Mouse (Mus musculus): Measurements from ENCODE around the gene Tfip11.

The Tfip11 gene

GRCm38 (mm10) chr5:112320936-112321335 is 5.2 kb upstream of the Tfip11 start:
- DNase-seq (ENCODE audit: low spot score), result no peak

DNA sequence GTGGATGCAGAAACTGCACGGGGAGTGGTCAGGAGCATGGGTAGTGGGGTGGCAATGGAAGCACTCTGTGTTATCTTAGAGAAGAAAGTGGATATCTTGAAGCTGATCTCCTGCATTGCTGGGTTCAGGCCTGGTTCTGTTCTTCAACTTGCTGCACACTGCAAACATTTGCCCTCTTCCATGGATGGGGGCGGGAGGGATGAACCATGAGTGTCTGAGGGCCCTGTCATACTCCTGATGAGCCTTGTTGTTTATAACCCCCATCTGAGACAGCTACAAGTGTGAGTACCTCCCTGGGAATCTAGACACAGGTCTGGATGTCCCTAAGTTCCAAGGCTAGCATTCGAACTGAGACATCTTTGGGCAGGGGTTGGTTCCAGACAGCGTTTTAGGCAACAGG is 4.8 kb upstream of the Tfip11 start:
- DNase-seq (ENCODE audit: low spot score), result no peak

GRCm38 (mm10) chr5:112323246-112323645 is 2.9 kb upstream of the Tfip11 start:
- DNase-seq (ENCODE audit: low spot score), result no peak

GRCm38 (mm10) chr5:112324637-112325545 is 1.3 kb upstream of the Tfip11 start:
- DNase-seq (ENCODE audit: low spot score), result peak; percentile 88

DNA sequence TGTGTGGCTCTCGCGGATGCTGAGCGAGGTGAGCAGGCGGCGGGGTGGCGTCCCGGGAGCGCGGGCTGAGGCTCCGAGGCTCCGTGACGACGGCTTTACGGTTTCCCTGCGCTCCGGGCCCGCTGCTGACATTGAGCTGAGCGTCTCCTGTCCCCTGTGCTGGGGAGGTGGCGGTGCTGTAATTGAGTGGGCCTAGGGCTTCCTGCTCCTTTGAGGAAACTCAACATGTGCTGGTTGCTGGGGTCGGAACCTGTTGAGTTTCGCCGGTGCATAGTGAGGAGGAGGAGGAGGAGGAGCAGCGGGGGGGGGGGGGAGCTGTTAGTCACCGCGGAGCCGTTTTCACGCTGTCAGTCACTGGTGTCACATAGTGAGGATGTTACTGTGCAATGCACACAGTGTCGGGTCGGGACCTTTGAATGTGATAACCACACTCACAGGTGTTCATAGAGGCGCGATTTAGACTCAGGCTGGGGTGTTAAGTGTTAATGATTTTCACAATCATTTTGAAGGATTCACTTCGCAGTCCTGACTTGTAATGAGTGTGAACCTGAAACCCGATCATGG is 370 bp downstream of the Tfip11 start:
- DNase-seq (ENCODE audit: low spot score), result peak; percentile 30

DNA sequence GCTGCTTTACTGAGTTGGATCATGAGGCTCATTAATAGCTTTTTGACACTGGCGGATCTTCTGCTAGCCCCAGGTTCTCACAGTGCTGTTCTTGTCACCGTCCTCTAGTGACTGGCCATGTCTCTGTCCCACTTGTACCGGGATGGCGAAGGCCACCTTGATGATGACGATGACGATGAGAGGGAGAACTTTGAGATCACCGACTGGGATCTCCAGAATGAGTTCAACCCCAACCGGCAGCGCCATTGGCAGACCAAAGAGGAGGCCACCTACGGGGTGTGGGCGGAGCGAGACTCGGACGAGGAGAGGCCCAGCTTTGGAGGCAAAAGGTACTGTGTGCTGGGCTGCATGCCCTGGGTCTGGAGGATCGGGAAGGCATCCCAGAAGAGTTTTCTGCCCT is 1.7 kb downstream of the Tfip11 start:
- no peak for DNase-seq (ENCODE audit: low spot score)

- DNase-seq (ENCODE audit: low spot score), result peak; percentile 45
Observed at GRCm38 (mm10) chr5:112329805-112330564, 3.8 kb downstream of the Tfip11 start.

DNA sequence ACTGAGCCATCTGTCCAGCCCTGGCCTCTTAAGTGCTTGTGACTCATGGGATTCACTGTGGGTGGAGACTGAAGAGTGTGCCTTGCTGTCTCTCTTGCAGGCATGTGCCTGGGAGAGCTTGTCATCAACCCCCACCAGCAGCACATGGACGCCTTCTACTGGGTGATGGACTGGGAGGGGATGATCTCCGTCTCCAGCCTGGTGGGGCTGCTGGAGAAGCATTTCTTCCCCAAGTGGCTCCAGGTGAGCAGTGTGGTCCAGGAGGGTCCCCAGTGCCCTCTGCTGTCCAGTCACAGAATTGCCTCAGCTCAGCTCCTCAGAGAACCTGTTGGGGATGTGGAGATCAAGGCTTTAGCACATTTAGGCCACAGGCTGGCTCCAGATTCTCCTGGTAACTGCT is 9.3 kb downstream of the Tfip11 start:
- DNase-seq (ENCODE audit: low spot score), result peak; percentile 79

- no peak for DNase-seq (ENCODE audit: low spot score)
Observed at GRCm38 (mm10) chr5:112337004-112337403, 10.8 kb downstream of the Tfip11 start.

DNA sequence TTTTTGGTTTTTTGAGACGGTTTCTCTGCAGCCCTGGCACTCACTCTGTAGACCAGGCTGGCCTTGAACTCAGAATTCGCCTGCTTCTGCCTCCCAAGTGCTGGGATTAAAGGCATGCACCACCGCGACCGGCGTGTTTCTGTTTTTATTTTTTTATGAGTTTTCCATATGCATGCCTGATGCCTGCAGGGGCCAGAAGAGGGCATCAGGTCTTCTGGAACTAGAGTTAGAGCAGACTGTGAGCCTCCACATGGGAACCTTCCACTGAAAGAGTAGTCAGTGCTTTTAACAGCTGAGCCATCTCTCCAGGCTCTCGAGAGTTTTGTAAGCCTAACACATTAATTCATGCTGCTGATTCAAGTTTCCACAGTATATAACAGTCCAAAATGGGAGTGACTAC is 13.1 kb downstream of the Tfip11 start:
- DNase-seq (ENCODE audit: low spot score), result peak; percentile 55

GRCm38 (mm10) chr5:112342463-112343204 is 16.5 kb downstream of the Tfip11 start, which contains the start of the genes Srrd and Hps4:
TSS of gene Srrd (minus strand) at chr5:112343040.
TSS of gene Hps4 (plus strand) at chr5:112343083.
- peak; percentile 90 for DNase-seq (ENCODE audit: low spot score)

DNA sequence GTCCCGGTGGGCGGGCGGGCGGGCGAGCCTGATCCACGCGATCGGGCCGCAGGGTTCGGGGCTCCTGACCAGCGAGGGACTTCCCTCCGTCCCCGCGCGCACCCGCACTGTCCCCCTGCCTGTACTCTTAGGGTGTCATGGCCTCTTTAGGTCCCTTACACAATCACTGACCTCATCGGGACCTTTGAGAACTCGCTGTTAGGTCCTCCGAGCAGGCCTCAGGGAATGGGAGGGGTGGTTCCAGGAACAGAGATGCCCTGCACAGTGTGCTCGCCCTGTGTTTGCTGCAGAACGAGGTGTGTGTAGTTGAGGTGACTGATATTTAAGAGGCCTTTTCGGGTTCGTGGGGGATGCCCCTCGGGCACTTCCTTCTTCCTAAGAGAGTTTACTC is 17.0 kb downstream of the Tfip11 start:
- peak; percentile 67 for DNase-seq (ENCODE audit: low spot score)

GRCm38 (mm10) chr5:112344092-112344960 is 18.2 kb downstream of the Tfip11 start:
- DNase-seq (ENCODE audit: low spot score), result no peak

DNA sequence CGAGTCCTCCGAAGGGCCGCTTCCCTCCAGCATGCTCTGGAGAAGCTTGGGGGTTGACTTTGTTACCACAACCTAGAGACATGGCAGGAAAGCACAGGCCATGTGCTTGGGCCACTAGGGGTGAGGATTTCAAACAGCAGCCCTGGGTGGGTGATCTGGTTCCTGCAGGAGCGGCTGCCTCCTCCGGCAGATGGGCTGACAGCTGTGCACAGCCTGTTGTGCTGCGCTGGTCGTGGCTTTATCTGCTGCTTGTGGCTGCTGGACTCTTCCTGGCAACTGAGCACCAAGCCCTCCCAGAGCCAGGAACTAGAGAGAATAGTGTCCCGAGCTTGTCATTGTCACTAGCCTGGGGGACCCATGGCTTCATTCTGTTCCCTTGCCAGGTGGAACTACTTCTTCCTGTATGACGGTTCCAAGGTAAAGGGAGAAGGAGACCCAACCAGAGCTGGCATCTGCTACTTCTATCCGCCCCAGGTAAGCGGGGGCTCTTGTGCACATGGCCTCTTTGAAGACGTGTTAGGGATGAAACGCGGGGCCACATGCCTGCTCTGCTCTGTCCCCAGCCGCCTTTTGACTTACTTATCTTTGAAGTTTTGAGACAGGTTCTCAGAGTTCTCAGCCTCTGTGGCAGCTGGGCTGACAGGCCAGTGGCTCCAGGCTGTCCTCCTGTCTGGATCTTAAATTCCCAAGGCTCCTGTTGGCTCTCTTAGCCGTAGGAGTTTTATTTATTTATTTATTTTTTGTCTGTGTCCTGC is 20.2 kb downstream of the Tfip11 start:
- peak; percentile 38 for DNase-seq (ENCODE audit: low spot score)

DNA sequence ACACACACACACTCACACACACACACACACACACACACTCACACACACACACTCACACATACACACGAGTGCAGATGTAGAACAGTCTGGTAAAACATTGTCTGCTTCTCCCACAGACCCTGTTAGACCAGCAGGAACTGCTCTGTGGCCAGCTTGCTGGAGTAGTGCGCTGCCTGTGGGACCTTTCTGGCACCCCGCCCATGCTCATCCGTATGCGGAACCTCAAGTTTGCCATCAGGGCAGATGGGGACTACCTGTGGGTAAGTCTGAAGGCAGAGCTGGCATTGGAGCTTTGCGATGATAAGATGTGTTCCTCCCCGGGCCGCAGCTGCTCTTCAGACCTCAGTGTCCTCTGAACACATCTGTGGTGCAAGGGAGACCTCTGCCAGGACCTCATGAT is 23.0 kb downstream of the Tfip11 start:
- DNase-seq (ENCODE audit: low spot score), result no peak

DNA sequence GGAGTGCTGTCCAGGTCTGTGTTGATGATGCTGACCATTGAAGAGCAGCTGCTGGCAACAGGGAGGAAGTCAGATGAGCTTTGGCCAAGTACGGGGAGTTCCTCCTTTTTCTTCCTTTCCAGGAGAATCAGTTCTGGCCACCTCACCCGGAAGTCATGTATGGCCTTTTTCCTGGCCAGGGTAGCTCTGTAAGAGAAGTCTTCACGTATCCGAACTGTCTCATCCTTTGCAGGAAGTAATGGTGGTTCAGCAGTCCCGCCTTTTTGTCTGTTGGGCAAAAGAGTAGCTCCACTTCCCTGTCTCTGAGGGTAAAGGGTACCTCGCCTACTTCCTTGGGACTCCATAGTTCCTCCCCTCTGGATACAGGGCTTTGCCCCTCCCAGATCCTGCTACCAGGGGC is 29.3 kb downstream of the Tfip11 start:
- DNase-seq (ENCODE audit: low spot score), result no peak

DNA sequence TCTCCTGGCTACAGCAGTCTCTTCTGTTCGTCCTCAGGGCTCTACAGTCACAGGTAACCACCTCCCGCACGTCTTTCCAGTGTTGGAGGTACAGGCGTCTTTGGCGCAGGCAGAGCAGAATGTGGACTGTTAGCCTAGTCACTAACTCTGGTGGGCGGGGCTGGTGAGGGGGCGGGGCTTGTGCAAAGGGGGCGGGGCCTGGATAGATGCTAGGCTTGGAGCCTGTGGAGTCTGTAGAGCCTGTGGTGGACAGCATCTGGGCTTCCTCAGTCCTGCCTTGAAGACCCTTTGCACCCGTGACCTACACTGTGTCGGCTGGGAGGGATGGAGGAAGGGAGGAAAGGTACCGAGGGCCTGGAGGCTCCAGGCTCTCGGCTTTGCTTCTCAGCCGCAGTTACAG is 29.8 kb downstream of the Tfip11 start, which contains the start of gene Gm6583:
TSS of gene Gm6583 (minus strand) at position 124 of the 400 bp plus-strand sequence.
- DNase-seq (ENCODE audit: low spot score), result no peak

GRCm38 (mm10) chr5:112356322-112356721 is 30.2 kb downstream of the Tfip11 start:
- DNase-seq (ENCODE audit: low spot score), result no peak

- no peak for DNase-seq (ENCODE audit: low spot score)
Observed at GRCm38 (mm10) chr5:112359520-112359919, 33.4 kb downstream of the Tfip11 start.

- DNase-seq (ENCODE audit: low spot score), result no peak
Observed at GRCm38 (mm10) chr5:112360077-112360476, 33.9 kb downstream of the Tfip11 start.

All from MN1 (cell line).